Mouse (Mus musculus): ENCODE measurements around the gene Tcf12.

- TF ChIP-seq POLR2A (IDR thresholded peaks at IDR 0.05; ENCODE audit: borderline replicate concordance, extremely low read depth, low read depth, low read length) (no peak), CTCF (IDR thresholded peaks at IDR 0.05; ENCODE audit: insufficient read depth, low read length) (no peak)
Measured at GRCm38 (mm10) chr9:71818453-71818852, 293.2 kb downstream of the Tcf12 start.
